Mouse (Mus musculus): Measurements from ENCODE around the gene Chst11. TPM values are rescaled to one million over a fixed set of nuclear protein-coding genes. Genes with fewer than 3 reads are reported as not detected.

Gene Chst11
- polyA plus RNA-seq, 1 experiment from 2014 or later, result 3.2 TPM

DNA sequence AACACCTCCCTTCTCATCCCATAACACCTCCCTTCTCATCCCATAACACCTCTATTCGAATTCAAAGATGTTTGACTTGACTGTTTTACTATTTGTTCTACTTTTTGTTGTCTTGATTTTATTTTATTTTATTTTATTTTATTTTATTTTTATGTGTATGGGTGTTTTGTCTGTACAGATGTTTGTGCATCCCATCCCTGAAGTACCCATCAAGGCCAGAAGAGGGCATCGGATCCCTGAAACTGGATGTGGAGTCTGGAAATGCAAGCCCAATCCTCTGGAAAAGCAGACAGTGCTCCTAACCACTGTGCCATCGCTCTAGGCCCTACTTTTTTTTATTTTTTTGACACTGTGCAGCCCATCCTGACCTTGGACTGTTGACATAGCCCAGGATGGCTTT is 239.7 kb downstream of the Chst11 start:
- Histone ChIP-seq H3K27me3 (ENCODE audit: control insufficient read depth, insufficient read depth, low read depth, low read length) (no peaks in the 10 kb centered on the region), H3K27ac (ENCODE audit: low read length) (no peak overlapping the region), H3K9ac (ENCODE audit: low read depth, low read length) (no peak overlapping the region), H3K4me1 (ENCODE audit: control insufficient read depth, insufficient read depth, low read length) (no peaks in the 10 kb centered on the region), H3K4me2 (ENCODE audit: low read length) (no peak overlapping the region), H3K9me3 (replicated peaks; ENCODE audit: control insufficient read depth, low read length, poor library complexity, severe bottlenecking) (no peaks in the 10 kb centered on the region), H3K4me3 (ENCODE audit: low read depth, low read length) (no peak overlapping the region), H3K36me3 (ENCODE audit: control insufficient read depth, insufficient read depth, low read length) (no peaks in the 10 kb centered on the region)
- WGBS, result 53% methylated on average over 3 of the region's 3 CpGs
- ATAC-seq, result no peak

DNA sequence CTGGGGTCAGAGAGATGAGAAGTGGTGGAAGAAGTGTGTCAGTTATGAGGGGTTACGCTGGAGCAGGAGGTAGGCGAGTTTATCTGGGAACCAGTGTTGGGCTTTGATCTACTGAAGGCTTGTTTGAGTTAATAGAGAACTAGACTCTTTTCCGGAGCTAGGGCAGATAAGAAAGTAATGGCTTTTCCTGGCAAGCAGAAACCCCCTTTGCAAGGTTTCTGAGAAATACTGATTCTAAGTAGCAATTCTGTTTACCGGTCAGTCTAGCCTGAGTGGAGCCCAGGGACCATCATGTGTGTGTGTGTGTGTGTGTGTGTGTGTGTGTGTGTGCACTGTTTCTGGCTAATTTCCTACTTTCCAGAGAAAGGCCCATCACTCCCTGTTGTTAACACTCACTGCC is 243.3 kb downstream of the Chst11 start:
- Histone ChIP-seq H3K9me3 (replicated peaks; ENCODE audit: control insufficient read depth, low read length, poor library complexity, severe bottlenecking) (no peaks in the 10 kb centered on the region), H3K4me3 (ENCODE audit: low read depth, low read length) (no peak overlapping the region), H3K27me3 (ENCODE audit: control insufficient read depth, insufficient read depth, low read depth, low read length) (no peaks in the 10 kb centered on the region), H3K4me1 (ENCODE audit: control insufficient read depth, insufficient read depth, low read length) (no peaks in the 10 kb centered on the region), H3K36me3 (ENCODE audit: control insufficient read depth, insufficient read depth, low read length) (no peaks in the 10 kb centered on the region), H3K27ac (ENCODE audit: low read length) (no peak overlapping the region), H3K4me2 (ENCODE audit: low read length) (no peak overlapping the region), H3K9ac (ENCODE audit: low read depth, low read length) (no peak overlapping the region)
- WGBS, result 92% methylated on average over 4 of the region's 4 CpGs
- ATAC-seq, result no peak

DNA sequence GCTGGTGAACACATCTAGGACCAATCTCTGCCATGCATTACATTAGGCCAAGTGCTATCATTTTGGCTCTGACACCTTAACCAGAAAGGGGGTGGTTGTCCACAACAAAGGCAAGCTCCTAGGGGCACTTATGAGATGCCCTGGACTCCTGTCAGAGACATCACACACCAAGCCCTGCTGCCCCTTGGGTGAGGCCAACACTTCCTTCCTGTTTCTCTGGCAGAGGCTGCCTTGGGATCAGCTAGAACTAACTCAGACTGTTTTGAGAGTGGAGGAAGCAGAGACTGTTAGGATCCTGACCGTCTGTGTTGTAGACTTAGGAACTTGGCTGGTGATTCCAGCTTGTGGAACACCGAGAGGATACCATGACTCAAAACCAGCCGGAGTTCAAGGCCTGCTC is 248.7 kb downstream of the Chst11 start:
- WGBS, result 95% methylated on average over 3 of the region's 3 CpGs
- Histone ChIP-seq H3K4me2 (ENCODE audit: low read length) (no peak overlapping the region), H3K9ac (ENCODE audit: low read depth, low read length) (no peak overlapping the region), H3K4me1 (ENCODE audit: control insufficient read depth, insufficient read depth, low read length) (no peaks in the 10 kb centered on the region), H3K27me3 (ENCODE audit: control insufficient read depth, insufficient read depth, low read depth, low read length) (no peaks in the 10 kb centered on the region), H3K4me3 (ENCODE audit: low read depth, low read length) (no peak overlapping the region), H3K36me3 (ENCODE audit: control insufficient read depth, insufficient read depth, low read length) (no peaks in the 10 kb centered on the region), H3K9me3 (replicated peaks; ENCODE audit: control insufficient read depth, low read length, poor library complexity, severe bottlenecking) (no peaks in the 10 kb centered on the region), H3K27ac (ENCODE audit: low read length) (no peak overlapping the region)
- no peak for ATAC-seq

DNA sequence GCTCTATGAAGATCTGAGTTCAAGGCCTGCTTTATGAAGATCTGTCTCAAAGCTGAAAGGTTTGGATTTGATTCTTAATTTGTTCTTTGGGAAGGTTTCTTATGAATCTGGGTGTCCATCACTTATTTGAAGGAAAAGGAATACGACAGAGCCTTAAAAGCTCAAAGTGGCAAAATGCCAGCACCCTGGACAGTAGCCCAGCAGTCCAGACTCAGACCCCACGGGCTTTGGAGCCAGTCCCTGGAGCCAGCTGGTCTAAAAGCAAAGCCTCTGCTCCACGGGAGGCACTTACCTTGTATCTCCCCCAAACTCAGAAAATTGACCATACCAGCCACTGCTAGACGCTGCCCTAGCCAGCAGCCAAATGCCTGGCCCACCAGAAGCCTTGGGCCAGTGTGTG is 249.1 kb downstream of the Chst11 start:
- H3K36me3 ChIP-seq (ENCODE audit: control insufficient read depth, insufficient read depth, low read length), result no peaks in the 10 kb centered on the region
- H3K4me3 ChIP-seq (ENCODE audit: low read depth, low read length), result no peak overlapping the region
- no peaks in the 10 kb centered on the region for H3K4me1 ChIP-seq (ENCODE audit: control insufficient read depth, insufficient read depth, low read length)
- H3K27ac ChIP-seq (ENCODE audit: low read length), result no peak overlapping the region
- no peaks in the 10 kb centered on the region for H3K27me3 ChIP-seq (ENCODE audit: control insufficient read depth, insufficient read depth, low read depth, low read length)
- H3K9ac ChIP-seq (ENCODE audit: low read depth, low read length), result no peak overlapping the region
- no peaks in the 10 kb centered on the region for H3K9me3 ChIP-seq (replicated peaks; ENCODE audit: control insufficient read depth, low read length, poor library complexity, severe bottlenecking)
- WGBS, result 63% methylated on average over 4 of the region's 4 CpGs
- H3K4me2 ChIP-seq (ENCODE audit: low read length), result no peak overlapping the region
- ATAC-seq, result no peak

DNA sequence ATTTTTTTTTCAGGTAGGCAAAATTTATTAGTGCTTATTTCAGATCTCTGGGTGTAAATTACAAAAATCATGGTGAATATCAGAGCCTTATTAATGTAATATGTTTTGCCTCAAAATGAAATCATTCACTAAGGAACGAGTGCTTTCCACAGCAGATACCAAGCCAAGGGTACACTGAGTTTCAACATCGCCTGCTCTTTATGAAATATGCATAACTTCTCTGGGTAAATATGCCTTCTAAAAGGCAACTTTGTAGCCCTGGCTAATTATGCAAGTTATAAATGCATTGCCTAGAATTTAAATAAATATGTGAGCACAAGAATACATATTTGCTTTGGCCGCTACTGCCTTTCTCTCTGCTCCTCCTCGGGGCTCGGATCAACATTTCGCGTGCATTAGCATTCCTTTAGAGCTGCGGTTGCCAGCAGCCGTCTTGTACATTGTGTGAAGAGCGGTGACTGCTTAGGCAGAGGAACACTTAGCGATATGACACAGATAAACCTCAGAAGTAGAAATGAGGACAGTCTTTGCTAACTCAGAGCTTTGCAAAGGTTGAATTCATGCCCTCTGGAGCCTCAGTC is 256.9 kb downstream of the Chst11 start:
- 13% methylated on average over 11 of the region's 11 CpGs for WGBS
- peak; percentile 65 for ATAC-seq
- H3K27ac ChIP-seq (ENCODE audit: low read length), result peak overlapping the region; percentile 60

DNA sequence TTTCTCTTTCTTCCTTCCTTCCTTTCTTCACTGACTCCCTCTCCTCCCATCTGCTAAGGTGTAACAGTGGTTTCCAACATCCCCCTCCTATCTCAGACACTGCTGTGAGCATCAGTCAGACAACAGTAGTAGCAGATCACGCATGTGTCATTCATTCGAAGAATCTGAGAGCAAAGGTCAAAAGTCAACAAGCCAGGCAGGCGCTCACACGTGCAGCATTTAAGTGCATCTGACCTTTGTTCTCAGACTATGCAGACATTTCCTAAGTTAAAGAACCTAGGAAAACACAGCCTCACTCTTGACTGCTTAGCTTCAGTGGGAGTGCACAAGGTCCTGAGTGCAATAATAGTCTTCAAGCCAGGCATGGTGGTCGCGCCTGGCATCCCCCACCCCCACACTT is 258.8 kb downstream of the Chst11 start:
- no peak for ATAC-seq
- Histone ChIP-seq H3K9me3 (replicated peaks; ENCODE audit: control insufficient read depth, low read length, poor library complexity, severe bottlenecking) (no peaks in the 10 kb centered on the region), H3K36me3 (ENCODE audit: control insufficient read depth, insufficient read depth, low read length) (no peaks in the 10 kb centered on the region; the same call in 1 of the 2 replicates), H3K9ac (ENCODE audit: low read depth, low read length) (no peak overlapping the region), H3K4me2 (ENCODE audit: low read length) (no peak overlapping the region), H3K4me1 (ENCODE audit: control insufficient read depth, insufficient read depth, low read length) (peaks cover 10% of the 10 kb centered on the region; the same call in 1 of the 2 replicates), H3K27ac (ENCODE audit: low read length) (no peak overlapping the region), H3K27me3 (ENCODE audit: control insufficient read depth, insufficient read depth, low read depth, low read length) (no peaks in the 10 kb centered on the region), H3K4me3 (ENCODE audit: low read depth, low read length) (no peak overlapping the region)
- WGBS, result 59% methylated on average over 6 of the region's 6 CpGs

More for the DNA sequence above, 256.9 kb downstream of the Chst11 start:
- Histone ChIP-seq H3K9ac (ENCODE audit: low read depth, low read length) (no peak overlapping the region), H3K4me2 (ENCODE audit: low read length) (0 out of 2 replicates have a peak overlapping the region, but pooled peaks have one; percentile 20), H3K4me3 (ENCODE audit: low read depth, low read length) (no peak overlapping the region), H3K4me1 (ENCODE audit: control insufficient read depth, insufficient read depth, low read length) (peaks cover 10% of the 10 kb centered on the region; the same call in 1 of the 2 replicates), H3K9me3 (replicated peaks; ENCODE audit: control insufficient read depth, low read length, poor library complexity, severe bottlenecking) (no peaks in the 10 kb centered on the region), H3K27me3 (ENCODE audit: control insufficient read depth, insufficient read depth, low read depth, low read length) (no peaks in the 10 kb centered on the region), H3K36me3 (ENCODE audit: control insufficient read depth, insufficient read depth, low read length) (no peaks in the 10 kb centered on the region)

Other genes starting within 250 kb of the Chst11 start
- gene Nfyb, start 221.4 kb upstream of the Chst11 start, polyA plus RNA-seq (2015; fragmentation: Nextera tagmentation; extraction: Ambion mirVana), result 44.5 and 55.2 TPM in 2 replicates
- gene Txnrd1, start 151.5 kb upstream of the Chst11 start, polyA plus RNA-seq (2015; fragmentation: Nextera tagmentation; extraction: Ambion mirVana), result 101 and 115 TPM in 2 replicates
- gene Eid3, start 118.9 kb upstream of the Chst11 start, polyA plus RNA-seq (2015; fragmentation: Nextera tagmentation; extraction: Ambion mirVana), result 0.36 and 0.42 TPM in 2 replicates

All from midbrain, embryonic 16.5 days (tissue).